Mouse (Mus musculus): Measurements from ENCODE around the gene Fam217a.

Fam217a gene

DNA sequence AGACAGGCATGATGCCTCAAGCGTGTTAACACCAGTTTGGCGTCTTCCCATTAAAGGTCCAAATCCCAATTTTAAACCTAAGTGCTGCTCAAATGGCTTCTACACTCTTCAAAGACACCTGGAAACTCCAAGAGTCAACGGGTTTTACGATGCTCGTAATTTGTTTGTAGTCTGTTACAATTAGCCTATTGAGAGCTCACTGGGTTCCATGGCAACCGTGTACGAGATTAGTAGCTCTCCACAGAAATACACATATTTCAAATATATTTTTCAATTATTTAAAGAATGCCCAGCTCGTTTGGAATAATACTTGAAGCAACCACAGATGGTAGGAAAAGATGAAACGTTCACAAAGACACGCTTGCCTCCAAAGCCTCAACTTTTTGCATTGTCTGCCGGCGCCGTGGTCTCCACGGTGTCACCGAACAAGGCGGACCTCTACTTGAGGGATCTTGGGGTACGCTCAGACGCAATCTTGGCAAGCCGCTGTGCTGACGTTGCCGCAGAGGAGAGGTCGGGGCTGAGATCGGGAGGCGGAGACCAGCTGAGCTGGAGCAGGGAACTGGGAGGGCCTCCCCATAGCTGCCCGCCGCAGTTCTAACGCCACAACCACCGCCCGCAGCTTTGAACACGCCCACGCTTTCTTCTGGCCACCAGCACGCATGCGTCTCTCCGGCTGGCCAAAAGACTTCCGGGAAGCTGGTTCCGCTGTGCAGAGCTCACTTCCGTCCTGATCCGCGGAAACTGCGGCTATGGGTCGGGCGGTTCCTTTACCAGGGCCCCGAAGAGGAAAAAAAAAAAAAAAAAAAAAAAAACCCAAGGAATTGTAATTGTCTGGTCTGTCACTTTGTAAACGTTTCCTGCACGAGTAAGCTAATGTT, 50.1 kb downstream of the Fam217a start:
- peak; percentile 97 for DNase-seq

DNA sequence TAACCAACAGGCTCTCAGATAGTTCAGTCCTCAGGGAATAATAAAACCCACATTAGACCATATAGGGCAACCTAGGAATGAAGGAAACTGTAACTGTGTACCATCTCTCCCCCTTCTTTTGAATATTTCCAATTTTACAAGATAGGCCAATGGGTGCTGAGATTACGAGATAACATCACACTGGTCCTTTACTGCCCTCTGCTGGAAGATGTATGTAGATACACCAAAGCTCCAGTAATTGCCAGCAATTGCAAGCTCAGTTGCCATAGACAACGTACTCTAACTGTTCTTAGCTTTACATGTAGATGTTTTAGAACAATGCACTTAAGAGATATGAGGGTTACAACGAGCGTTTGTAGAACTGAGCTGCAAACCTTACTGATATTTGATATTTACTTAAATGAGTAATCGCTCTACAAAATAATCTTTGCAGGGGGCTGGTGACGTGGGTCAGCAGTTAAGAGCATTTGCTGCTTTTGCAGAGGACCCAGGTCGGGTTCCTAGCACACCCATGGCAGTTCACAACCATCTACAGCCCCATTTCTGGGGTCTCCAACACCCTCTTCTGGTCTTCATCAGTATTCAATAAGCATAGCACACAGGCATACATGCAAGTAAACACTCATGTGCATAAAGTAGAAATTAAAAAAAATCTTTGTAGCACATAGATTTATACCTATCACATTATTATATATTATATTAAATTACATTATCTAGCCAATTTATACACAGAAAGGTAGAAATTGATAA, 59.5 kb downstream of the Fam217a start:
- DNase-seq: no peak

DNA sequence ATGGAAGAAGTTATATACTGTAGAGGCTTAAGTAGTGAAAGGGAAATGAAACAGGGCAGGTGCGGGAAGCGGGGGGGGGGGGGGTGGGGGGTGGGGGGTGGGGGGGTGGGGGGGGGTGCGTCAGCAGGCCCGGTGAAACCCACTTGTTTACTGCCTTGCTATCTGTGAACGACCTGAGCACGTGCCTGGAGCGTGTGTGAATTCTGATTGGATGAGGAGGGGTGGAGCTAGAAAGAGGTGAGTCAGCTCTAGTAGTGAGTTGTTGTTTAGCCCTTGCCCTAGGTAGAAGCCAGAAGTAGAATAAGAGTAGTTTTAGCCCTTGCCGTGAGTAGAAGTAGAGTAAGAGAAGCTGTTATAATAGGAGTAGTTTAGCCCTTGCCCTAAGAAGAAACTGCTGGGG, 62.9 kb downstream of the Fam217a start:
- DNase-seq: peak; percentile 44
